Mouse (Mus musculus) thymus, adult 2 months (tissue): Measurements from ENCODE around the gene Aldh3b1. TPM values are rescaled to one million over a fixed set of nuclear protein-coding genes. Genes with fewer than 3 reads are reported as not detected.
"Not testable (repeated sequence)": the region's sequence is repeated elsewhere in the genome, so short reads cannot be mapped to it uniquely, and the experiment has no call there.

Experiments used
- DNase-seq: peaks from one replicate; pipeline ENCODE4 v3.0.0; 2021
- H3K27ac ChIP-seq: fragments of 200-500 bp; 2 replicates; pipeline ENCODE4 v1.5.1; 2012; ENCODE audit warnings: low read length, control low read depth; ENCODE audit not compliant: control insufficient read depth, insufficient read depth
- H3K27me3 ChIP-seq: fragments of 200-500 bp; 2 replicates; pipeline ENCODE4 v1.6.1; 2012; ENCODE audit warnings: mild to moderate bottlenecking, low read length, moderate library complexity, mixed read lengths; ENCODE audit not compliant: control insufficient read depth, insufficient read depth
- H3K36me3 ChIP-seq: fragments of 200-500 bp; 2 replicates; pipeline ENCODE4 v1.6.1; 2012; ENCODE audit warnings: mild to moderate bottlenecking, low read length, moderate library complexity; ENCODE audit not compliant: control insufficient read depth, insufficient read depth
- H3K4me1 ChIP-seq: fragments of 200-500 bp; replicated peaks from 2 replicates; pipeline ENCODE4 v1.6.1; 2012; ENCODE audit warnings: low read length; ENCODE audit not compliant: control insufficient read depth, insufficient read depth
- H3K4me3 ChIP-seq: fragments of 200-500 bp; 2 replicates; pipeline ENCODE4 v1.5.1; 2012; ENCODE audit warnings: mild to moderate bottlenecking, low read length, control low read depth, moderate library complexity; ENCODE audit not compliant: control insufficient read depth, insufficient read depth
- CTCF ChIP-seq: fragments of 200-500 bp; IDR thresholded peaks from 2 replicates; pipeline ENCODE4 v1.5.1; 2012; ENCODE audit warnings: mild to moderate bottlenecking, control low read depth, low read length, moderate library complexity, borderline replicate concordance; ENCODE audit not compliant: control insufficient read depth, poor library complexity, insufficient read depth; ENCODE audit errors: extremely low read depth
- POLR2A ChIP-seq: fragments of 200-500 bp; IDR thresholded peaks from 2 replicates; pipeline ENCODE4 v1.6.1; 2012; ENCODE audit warnings: mild to moderate bottlenecking, low read length, control low read depth, moderate library complexity; ENCODE audit not compliant: control insufficient read depth, poor library complexity, insufficient read depth; ENCODE audit errors: extremely low read depth
- WGBS: fragments of 180-500 bp; shearing (Covaris S2); methylation state at CpG from one replicate; pipeline ENCODE4 v1.1.7; 2018; 5-methylcytosine and 5-hydroxymethylcytosine counted together
- polyA plus RNA-seq: library from polyadenylated mRNA; depleted of rRNA; stranded (reverse); fragments of >200 nt; gene quantifications from 2 replicates; pipeline ENCODE4 v1.2.3, GENCODE M21; 2012

Aldh3b1 gene
- polyA plus RNA-seq, 1 experiment = 11.7 TPM

GRCm38 (mm10) chr19:3962469-3962868 lies 32.9 kb upstream of the Aldh3b1 start:
- TF ChIP-seq CTCF = no peak
- TF ChIP-seq POLR2A = no peak
- Histone ChIP-seq H3K27ac (no peak overlapping the region), H3K4me3 (no peak overlapping the region), H3K36me3 (no peaks in the 10 kb centered on the region), H3K27me3 (no peaks in the 10 kb centered on the region), H3K4me1 (no peaks in the 10 kb centered on the region)
- no peak for DNase-seq
- 37% methylated on average over 2 of the region's 2 CpGs for WGBS

GRCm38 (mm10) chr19:3961805-3962204 lies 32.2 kb upstream of the Aldh3b1 start:
- WGBS = 95% methylated on average over 6 of the region's 6 CpGs
- not testable (repeated sequence) for H3K36me3 ChIP-seq, H3K4me1 ChIP-seq, H3K27ac ChIP-seq, H3K27me3 ChIP-seq, DNase-seq, H3K4me3 ChIP-seq

- Histone ChIP-seq H3K27me3 (no peaks in the 10 kb centered on the region), H3K4me3 (no peak overlapping the region), H3K36me3 (no peaks in the 10 kb centered on the region), H3K27ac (no peak overlapping the region), H3K4me1 (no peaks in the 10 kb centered on the region)
- 70% methylated on average over 5 of the region's 5 CpGs for WGBS
- no peak for DNase-seq
- TF ChIP-seq POLR2A = no peak
- TF ChIP-seq CTCF = no peak
Observed at GRCm38 (mm10) chr19:3960211-3960610, 30.6 kb upstream of the Aldh3b1 start.

- Histone ChIP-seq H3K36me3 (no peaks in the 10 kb centered on the region), H3K4me3 (no peak overlapping the region), H3K27me3 (no peaks in the 10 kb centered on the region), H3K27ac (no peak overlapping the region), H3K4me1 (no peaks in the 10 kb centered on the region)
- TF ChIP-seq CTCF (no peak), POLR2A (no peak)
- DNase-seq = no peak
Observed at GRCm38 (mm10) chr19:3959030-3959429, 29.4 kb upstream of the Aldh3b1 start.

GRCm38 (mm10) chr19:3958470-3958869 lies 28.9 kb upstream of the Aldh3b1 start, which contains the start of gene Aldh3b3:
Gene Aldh3b3, plus strand, starts transcription at chr19:3958645.
- no peaks in the 10 kb centered on the region for H3K36me3 ChIP-seq
- DNase-seq = no peak
- H3K4me1 ChIP-seq = no peaks in the 10 kb centered on the region
- TF ChIP-seq POLR2A (no peak), CTCF (no peak)
- H3K4me3 ChIP-seq = no peak within 1 kb of the TSS
- H3K27ac ChIP-seq = no peak within 1 kb of the TSS
- H3K27me3 ChIP-seq = no peaks in the 10 kb centered on the region
- 89% methylated on average over 4 of the region's 4 CpGs for WGBS

GRCm38 (mm10) chr19:3957296-3958036 lies 27.9 kb upstream of the Aldh3b1 start:
- not testable (repeated sequence) for H3K4me1 ChIP-seq, H3K27me3 ChIP-seq, H3K4me3 ChIP-seq, H3K27ac ChIP-seq, H3K36me3 ChIP-seq, DNase-seq
- 91% methylated on average over 5 of the region's 5 CpGs for WGBS

GRCm38 (mm10) chr19:3955804-3956203 lies 26.2 kb upstream of the Aldh3b1 start:
- Histone ChIP-seq H3K4me3 (no peak overlapping the region), H3K27me3 (no peaks in the 10 kb centered on the region), H3K36me3 (no peaks in the 10 kb centered on the region), H3K4me1 (no peaks in the 10 kb centered on the region), H3K27ac (no peak overlapping the region)
- 92% methylated on average over 4 of the region's 4 CpGs for WGBS
- TF ChIP-seq POLR2A = no peak
- TF ChIP-seq CTCF = no peak
- no peak for DNase-seq
